Mouse (Mus musculus): ENCODE data around the gene Fblim1.

Fblim1 gene

DNA sequence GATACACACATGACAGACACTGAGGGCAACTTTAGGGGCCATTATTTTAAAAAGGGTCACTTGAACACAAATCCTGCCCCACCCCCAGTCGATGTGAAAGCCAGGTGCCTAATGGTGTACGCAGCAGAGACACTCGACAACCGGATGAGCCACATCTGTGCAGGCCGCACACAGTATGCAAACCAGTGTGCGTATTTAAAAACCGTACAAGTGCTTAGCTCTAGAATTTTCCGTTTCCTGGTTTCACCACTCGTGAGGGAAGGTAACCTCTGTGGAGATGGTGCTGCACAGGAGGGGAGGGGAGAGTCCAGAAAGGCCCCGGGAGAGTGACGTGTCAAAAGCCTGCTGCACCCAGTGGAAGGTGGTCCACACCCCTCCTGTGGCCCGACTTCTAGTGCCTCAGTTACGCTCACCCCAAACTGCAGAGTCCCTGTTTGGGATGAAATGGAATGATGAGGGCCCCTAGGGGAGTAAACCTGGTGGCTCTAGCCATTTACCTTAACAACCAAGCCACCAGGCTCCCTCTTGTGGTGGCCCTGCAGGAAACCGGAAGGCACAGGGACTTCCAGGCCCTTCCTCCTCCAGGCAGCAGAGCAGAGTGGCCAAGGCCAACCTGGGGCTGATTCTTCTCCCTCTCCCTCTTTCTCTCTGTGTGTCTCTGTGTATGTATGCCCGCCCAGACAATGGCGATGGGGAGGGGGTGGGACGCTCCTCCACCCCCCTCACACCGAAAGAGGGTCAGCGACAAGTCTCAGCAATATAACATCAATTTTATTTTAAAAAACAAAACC lies 19.3 kb upstream of the Fblim1 start:
- no peak for DNase-seq

DNA sequence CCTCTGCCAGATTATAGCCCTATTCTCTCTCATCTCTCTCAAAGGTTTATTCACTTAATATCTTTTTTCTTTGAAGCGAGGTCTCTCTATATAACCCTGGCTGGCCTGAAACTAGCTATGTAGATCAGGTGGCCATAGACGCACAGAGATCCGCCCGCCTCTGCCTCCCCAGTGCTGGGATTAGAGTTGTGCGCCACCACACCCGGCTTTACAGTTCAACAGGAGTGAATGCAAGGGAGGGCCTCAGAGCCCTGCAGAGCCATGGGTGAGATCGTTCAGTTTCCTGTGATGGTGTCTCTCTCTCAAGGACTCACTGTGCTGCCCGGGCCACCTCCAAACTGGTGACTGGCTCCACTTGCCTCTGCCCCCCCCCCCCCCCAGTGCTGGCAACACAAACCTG lies 18.2 kb upstream of the Fblim1 start:
- no peak for DNase-seq

DNA sequence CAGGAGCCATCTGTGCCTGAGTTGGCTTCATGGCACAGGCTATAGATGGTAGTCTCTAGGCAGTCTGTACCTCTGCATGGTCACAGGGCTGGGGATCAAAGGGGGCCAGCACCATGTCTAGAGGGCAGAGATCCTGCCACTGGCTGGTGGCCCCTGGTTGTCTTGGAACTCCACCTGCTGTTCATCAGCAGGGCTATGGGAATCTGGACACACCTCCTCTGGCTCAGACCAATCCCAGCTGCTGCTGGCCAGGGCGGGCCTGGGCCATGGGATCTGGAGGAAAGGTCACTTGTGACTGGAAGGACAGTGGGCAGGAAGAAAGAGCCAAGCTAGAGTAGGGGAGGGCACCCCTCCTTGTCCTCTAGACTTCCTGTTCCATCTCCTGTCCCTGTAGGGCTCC lies 17.8 kb upstream of the Fblim1 start, which contains the start of gene Slc25a34:
Gene Slc25a34, minus strand, starts transcription at position 156 of the 400 bp plus-strand sequence.
- no peak for DNase-seq

DNA sequence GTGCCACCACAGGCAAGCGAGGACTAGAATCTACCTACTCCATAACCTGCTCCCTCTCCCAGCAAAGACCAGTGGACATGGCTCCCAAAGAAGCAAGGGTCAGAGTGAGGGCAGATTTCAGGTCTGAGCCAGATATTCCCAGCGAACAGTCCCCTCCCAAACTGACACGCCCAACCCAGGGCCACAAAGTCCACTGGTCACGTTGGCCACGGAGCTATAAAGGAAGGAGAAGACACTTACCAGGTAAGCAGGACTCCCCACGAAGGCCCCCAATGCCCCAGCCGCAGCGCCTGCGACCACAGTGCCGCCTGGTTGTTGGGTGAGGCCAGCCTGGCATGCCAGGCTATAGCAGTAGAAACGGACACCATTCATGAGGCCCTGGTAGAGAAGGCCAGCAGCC lies 17.1 kb upstream of the Fblim1 start:
- DNase-seq: no peak

- DNase-seq: no peak
Observed at GRCm38 (mm10) chr4:141622580-141622979, 16.7 kb upstream of the Fblim1 start.

- no peak for DNase-seq
Observed at GRCm38 (mm10) chr4:141622091-141622490, 16.2 kb upstream of the Fblim1 start.

GRCm38 (mm10) chr4:141621297-141621696 lies 15.4 kb upstream of the Fblim1 start:
- no peak for DNase-seq

DNA sequence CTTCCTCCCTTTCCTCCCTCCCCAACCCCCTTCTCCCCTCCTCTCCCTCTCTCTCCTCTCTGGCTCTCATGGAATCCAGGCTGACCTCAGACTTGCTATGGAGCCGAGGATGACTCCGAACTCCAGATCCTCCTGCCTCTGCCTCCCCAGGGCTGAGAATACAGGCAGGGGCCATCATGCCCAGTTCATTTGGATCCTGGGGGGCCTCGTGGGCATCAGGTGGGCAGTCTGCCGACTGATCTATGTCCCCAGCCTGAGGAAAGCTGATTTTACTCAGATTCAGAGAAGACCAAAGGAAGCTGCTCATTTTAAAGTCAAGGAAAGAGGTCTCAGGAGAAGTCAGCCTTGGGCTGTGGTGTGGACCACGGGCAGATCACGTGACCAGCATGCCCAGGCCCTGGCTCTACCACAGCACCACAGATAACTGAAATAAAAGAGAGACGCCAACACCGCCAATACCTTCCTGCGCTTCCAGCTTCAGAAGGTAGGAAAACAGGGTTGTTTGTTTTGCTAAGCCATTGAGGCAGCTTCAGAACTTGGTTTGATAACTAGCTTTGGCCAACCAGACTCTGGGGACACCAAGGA lies 13.5 kb upstream of the Fblim1 start:
- no peak for DNase-seq

- DNase-seq: peak; percentile 46
Observed at GRCm38 (mm10) chr4:141618565-141619243, 12.8 kb upstream of the Fblim1 start, which contains the start of gene Tmem82. TSS of gene Tmem82 (minus strand) at chr4:141618633.

DNA sequence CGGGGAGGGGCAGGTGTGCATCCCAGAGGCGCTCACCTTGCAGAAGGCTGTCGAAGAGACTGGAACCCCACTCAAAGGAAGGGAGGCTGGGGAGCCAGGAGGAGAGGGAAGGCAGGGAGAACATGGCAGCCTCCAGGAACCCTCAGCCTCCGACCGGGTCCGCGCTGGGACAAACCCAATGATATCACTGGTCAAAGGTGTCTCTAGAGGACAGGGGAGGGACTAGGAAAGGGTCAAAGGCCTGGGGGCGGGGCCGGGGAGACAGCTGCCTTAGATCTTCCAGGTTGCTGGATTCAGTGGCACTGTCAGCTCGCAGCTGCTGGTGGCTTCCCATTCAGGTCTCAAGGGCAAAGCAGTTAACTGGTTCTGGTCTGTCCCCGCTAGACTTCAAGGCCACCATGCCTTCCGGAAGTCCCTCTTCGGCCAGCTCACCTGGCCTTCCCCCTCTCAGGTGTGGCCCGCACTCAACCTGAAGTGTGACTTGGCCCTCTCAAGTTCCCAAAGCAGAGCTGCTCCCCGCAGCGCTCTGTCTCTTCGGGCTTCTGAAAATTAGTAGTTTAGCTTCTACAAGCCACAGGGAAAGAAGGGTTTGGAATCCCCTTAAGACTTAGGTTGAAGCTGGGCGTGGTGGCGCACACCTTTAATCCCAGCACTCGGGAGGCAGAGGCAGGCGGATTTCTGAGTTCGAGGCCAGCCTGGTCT lies 12.1 kb upstream of the Fblim1 start:
- DNase-seq: no peak

- DNase-seq: peak; percentile 74
Observed at GRCm38 (mm10) chr4:141617299-141617698, 11.4 kb upstream of the Fblim1 start.

DNA sequence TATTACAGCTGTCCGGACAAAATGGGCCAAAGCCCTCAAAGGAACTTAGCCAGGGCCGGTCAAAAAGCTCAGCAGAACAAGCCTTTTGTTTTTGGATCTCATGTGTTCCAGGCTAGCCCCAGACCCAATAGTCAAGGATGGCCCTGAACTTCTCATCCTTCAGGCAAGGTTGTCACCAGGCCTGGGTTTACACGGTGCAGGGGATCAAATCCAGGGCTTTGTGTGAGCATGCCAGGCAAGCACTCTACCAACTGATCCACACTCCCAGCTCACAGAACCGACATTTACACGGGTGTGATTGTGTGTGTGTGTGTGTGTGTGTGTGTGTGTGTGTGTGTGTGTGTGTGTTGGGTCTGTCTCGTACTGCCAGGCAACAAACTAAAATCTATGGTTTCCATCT lies 10.9 kb upstream of the Fblim1 start:
- no peak for DNase-seq

- DNase-seq: no peak
Observed at GRCm38 (mm10) chr4:141614946-141615345, 9.1 kb upstream of the Fblim1 start.

DNA sequence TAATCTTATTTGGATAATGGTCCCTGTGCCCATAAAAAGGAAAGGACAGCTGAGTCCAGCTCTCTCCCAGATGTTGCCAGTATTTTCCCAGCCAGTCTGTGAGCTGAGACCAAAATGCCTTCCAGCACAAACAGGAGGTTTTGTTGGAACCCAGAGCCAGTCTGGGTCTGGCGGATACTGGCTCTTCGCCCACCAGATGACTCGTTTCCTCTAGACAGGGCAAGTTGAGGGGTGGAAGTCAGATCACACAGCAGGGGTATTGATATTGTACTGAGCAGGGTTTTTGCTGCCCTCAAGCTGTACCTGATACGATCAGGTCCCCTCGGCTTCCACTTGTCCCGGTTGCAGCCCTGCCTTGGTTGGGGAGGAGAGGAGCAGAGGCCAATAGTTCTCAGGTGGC lies 3.6 kb upstream of the Fblim1 start:
- no peak for DNase-seq

GRCm38 (mm10) chr4:141605421-141605820 lies 475 bp downstream of the Fblim1 start:
- DNase-seq: no peak

GRCm38 (mm10) chr4:141604493-141604892 lies 1.4 kb downstream of the Fblim1 start:
- DNase-seq: no peak

- no peak for DNase-seq
Observed at GRCm38 (mm10) chr4:141603921-141604320, 2.0 kb downstream of the Fblim1 start.

DNA sequence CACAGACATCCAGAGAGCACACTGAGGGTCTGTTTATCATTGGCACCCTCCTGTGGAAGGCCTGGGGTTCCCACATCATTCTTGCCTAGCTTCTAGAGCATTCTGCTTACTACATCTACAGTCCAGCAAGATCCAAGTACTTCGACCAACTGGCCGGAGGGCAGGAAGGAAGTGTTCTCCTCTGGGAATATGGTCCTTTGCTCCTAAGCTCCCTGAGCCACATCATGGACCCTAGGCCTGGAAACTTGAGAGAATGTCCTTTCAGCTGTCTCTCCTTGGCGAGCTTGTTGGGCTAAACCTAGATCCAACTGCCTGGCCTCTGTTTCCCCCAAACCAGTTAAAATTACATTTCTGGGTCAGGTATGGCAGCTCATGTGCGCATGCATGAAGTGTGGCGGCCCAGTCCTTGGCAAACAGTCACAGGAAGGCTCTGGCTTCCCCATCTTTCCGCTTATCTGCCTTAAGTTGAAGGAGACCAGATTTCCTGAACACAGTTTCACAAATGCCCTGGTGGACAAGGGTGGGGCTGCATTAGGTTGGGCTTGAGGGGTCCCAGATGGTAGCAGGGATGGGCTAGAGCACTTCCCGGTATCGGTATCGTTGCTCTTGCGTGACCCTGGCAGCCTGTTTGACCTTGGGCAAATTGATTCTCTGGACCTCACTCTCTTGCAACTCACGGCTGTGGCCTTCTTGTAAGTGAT lies 3.2 kb downstream of the Fblim1 start:
- no peak for DNase-seq

- DNase-seq: peak; percentile 19
Observed at GRCm38 (mm10) chr4:141601148-141601862, 4.6 kb downstream of the Fblim1 start.

DNA sequence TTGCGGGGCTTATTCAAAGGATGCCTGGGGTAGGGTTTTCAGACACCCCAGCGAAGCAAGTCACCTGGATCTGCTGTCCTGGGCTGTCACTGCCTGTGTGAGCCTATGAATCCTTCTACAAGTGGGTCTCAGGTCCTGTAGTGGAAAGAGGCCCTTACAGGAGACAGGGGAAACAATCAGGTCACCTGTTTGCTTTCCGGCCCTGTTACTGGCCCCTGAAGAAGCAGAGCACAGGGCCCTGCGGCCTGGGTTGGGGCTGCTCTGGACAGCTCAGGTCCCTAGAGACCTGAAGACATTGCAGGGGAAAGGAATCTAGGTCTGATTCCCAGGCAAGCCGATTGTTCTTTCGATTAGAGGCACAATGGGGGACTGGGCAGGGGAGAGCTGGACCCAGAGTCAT lies 5.5 kb downstream of the Fblim1 start:
- DNase-seq: no peak

DNA sequence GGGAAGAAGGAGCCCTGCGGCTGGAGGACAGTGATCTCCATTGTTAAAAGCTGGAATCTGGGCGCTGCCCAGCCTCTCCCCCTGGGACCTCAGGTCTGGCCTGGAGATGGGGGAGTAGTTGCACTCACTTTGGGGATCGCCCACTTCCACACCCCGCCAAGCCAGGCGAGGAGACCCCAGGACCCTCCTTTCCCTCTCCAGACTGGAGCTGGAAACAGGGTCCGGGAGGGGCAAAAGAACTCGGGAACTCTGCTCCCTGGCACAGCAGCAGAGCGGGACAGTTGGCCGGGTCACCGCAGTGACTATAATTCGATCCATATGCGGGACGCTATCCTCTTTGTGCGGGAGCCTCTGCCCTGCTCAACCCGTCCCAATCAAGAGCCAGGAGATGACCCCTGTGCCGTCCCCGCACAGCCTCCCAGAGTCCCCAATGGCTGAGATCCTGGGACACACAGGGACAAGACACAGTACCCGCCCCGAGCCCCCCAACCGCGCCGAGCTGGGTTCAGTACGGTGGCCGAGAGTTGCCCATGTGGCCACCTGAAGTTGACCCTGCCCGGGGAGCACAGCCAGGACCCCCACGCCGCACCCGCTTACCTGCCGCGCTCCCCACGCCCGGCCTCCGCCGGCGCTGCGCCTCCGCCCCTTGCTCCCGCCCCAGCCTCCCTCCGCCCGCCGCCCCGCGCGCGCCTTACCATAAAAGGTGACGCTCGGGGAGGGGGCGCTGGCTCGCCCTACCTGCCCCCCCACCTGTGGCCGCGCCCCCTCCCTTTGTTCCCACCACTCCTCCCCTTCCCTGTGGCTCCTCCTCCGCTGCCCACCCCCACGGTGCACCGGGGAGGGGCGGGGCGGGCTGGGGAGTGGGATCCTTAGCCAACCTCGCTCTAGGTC lies 6.4 kb downstream of the Fblim1 start:
- peak; percentile 43 for DNase-seq

All from right cerebral cortex, postnatal 4 days (tissue).